Mouse (Mus musculus) lung, postnatal 36 days (tissue): ENCODE results near the gene Trappc5.

Experiments
- DNase-seq: peaks from one replicate; pipeline ENCODE4 v3.0.0; 2022; ENCODE audit warnings: mixed read lengths

Gene Trappc5

GRCm38 (mm10) chr8:3678831-3679230 is 2.7 kb downstream of the Trappc5 start:
- DNase-seq: no peak

GRCm38 (mm10) chr8:3679236-3679635 is 3.1 kb downstream of the Trappc5 start:
- DNase-seq: no peak

GRCm38 (mm10) chr8:3679656-3680055 is 3.6 kb downstream of the Trappc5 start:
- no peak for DNase-seq

- DNase-seq: no peak
Measured at GRCm38 (mm10) chr8:3682435-3682834, 6.3 kb downstream of the Trappc5 start.

GRCm38 (mm10) chr8:3683408-3684176 is 7.5 kb downstream of the Trappc5 start:
- no peak for DNase-seq

- DNase-seq: no peak
Measured at GRCm38 (mm10) chr8:3684530-3684929, 8.4 kb downstream of the Trappc5 start.

- no peak for DNase-seq
Measured at GRCm38 (mm10) chr8:3685422-3685821, 9.3 kb downstream of the Trappc5 start.

GRCm38 (mm10) chr8:3687537-3687936 is 11.4 kb downstream of the Trappc5 start:
- no peak for DNase-seq

- DNase-seq: peak; percentile 16
Measured at GRCm38 (mm10) chr8:3690774-3691173, 14.7 kb downstream of the Trappc5 start.

GRCm38 (mm10) chr8:3694121-3694520 is 18.0 kb downstream of the Trappc5 start, which contains the start of gene Fcer2a:
TSS of gene Fcer2a (minus strand) at chr8:3694175.
- peak; percentile 24 for DNase-seq

GRCm38 (mm10) chr8:3701491-3701890 is 25.4 kb downstream of the Trappc5 start:
- no peak for DNase-seq

- DNase-seq: peak; percentile 37
Measured at GRCm38 (mm10) chr8:3705711-3706110, 29.6 kb downstream of the Trappc5 start.

GRCm38 (mm10) chr8:3707611-3708010 is 31.5 kb downstream of the Trappc5 start:
- no peak for DNase-seq

GRCm38 (mm10) chr8:3710312-3710711 is 34.2 kb downstream of the Trappc5 start:
- no peak for DNase-seq

- peak; percentile 40 for DNase-seq
Measured at GRCm38 (mm10) chr8:3711646-3712045, 35.5 kb downstream of the Trappc5 start.

GRCm38 (mm10) chr8:3717321-3717954 is 41.3 kb downstream of the Trappc5 start:
- DNase-seq: no peak

GRCm38 (mm10) chr8:3718559-3718958 is 42.5 kb downstream of the Trappc5 start:
- DNase-seq: peak; percentile 82

- no peak for DNase-seq
Measured at GRCm38 (mm10) chr8:3720551-3720950, 44.5 kb downstream of the Trappc5 start, which contains the start of gene Clec4g. TSS of gene Clec4g (minus strand) at chr8:3720651.

- DNase-seq: no peak
Measured at GRCm38 (mm10) chr8:3721041-3721440, 44.9 kb downstream of the Trappc5 start.
